Mouse (Mus musculus) NIH3T3 (cell line): ENCODE data around the gene Brwd3.

Source experiments
- DNase-seq: peaks from one replicate; pipeline ENCODE4 v3.0.0-alpha.2; 2012; ENCODE audit warnings: low read depth

Brwd3 gene

DNA sequence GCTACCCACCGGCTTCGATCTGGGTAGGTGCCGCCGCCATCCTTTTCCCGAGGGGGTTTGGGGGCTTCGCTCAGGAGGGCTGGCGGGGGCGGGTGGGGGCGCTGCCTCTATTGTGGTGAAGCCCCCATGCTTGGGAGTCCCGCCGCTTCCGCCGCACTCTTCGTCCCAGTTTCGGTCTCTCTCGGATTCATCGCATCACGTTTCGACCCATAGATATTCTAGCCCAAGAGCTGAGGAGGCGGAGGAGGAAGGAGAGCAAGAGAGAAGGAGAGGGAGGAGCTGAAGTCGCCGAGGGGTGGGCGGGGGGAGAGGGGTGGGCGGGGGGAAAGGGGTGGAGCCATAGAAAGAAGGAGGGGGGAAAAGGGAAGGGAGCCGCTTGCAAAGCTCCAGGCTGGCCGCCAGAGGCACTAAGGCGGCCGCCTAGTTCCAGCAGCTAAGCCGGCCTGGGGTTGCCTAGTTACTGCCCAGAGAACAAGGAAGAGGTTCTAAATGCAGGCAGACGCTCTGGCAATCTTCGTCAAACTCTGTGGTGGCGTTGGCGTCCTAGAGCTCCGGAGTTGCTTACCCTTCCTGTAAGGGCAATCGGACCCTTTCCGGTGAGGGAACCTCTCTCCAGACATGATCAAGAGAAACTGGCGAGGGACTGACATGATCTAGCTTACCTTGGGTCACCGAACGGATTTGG lies at the start of gene Brwd3:
Gene Brwd3 (minus strand): TSS at position 283 of the 685 bp plus-strand sequence.
- peak; percentile 92 for DNase-seq

DNA sequence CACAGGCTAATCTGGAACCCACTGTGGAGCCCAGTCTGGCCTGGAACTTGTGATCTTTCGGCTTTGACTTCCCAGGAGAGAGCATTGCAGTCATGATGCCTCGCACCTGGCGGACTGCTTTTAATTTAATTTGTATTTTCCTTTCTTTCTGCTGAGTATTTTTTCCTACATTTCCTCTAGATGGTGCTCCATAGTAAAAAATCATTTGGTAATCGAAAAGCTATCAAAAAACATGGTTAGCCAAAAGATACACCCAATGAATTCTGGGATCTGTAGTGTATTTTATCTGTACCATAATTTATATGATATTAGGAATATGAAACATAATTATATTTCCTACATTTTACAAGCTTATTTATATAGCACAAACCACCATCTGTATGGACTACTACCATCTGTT lies 28.5 kb upstream of the Brwd3 start:
- DNase-seq: peak; percentile 1

DNA sequence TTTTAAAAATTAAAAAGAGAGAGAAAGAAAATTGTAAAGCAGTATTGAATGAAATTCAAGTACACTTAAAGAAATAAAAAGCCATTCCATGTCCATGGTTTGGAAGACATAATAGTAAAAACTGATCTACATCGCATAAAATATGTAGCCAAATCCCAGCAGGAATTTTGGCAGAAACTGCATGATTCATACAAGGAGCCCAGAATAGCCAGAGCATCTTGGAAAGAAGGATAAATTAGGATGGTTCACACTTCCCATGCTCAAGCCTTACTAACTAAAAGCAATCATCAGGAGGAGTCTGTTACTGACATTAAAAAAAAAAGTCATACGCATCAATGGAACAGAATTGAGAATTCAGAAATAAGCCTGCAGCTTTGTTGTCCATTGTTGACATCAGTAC lies 8.5 kb upstream of the Brwd3 start:
- no peak for DNase-seq

DNA sequence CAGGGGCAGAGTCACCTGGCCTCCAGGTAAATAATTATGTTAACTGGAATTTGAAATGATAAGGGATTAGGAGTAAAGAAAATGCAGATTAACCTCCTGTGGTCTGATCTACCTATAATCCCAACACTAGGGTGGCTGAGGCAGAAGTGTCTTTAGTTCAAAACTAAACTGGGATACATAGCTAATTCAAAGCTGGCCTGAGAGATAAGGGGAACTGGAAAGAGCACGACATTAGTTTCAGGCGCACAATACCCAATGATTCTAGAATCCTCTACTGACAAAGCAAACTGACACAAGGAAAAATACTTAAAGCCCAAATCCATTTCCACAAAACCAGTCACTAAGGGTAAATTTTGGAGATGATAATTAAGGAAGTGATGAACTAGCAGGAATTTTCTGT lies 2.2 kb upstream of the Brwd3 start:
- DNase-seq: no peak

DNA sequence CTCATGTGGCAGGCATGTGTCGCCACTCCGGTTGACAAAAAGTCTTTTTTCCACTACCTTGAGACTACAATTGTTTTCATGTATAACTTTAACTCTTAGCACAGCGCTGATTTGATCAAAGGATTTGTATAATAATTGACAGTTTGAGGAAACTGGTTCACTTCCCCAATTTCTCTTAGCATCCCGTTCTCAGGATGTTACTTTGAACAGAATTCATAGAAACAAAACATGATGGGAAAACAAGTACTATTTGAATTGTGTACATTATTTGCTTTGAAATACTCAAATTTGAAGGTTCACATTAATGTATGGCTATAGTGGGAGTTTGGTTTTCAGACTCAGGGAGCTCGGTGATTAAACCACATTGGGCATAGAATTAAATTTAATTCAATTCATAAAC lies 1.1 kb upstream of the Brwd3 start:
- no peak for DNase-seq

DNA sequence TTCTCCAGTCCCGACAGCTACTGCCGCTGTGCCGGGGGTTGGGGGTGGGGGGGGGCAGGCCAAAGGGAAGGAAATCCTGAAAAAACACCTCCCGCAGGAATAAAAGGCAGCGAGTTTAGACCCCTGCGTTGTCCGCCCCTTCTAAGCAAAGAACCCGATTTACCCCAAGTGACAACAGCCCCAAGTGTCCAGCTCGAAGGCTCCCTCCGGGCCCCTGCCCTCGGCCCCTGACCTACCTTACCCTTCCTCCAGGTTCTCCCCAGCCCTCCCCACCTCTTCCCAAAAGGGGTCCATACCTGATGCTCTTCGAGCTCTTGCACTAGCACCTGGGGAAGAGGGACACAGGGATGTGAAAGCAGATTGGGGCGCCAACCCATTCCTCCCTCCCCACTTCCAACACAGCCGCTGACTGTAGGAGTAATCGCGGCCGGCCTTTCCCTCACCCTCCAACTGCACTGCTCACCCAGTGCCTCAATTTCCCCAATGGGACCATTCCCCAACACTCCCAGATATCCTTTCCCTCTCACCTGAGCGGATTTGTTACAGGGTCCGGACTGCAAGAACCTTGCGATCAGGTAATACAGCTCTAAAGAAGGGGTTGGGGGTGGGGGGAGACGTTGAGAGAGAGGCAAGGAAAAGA lies 671 bp downstream of the Brwd3 start:
- peak; percentile 20 for DNase-seq

DNA sequence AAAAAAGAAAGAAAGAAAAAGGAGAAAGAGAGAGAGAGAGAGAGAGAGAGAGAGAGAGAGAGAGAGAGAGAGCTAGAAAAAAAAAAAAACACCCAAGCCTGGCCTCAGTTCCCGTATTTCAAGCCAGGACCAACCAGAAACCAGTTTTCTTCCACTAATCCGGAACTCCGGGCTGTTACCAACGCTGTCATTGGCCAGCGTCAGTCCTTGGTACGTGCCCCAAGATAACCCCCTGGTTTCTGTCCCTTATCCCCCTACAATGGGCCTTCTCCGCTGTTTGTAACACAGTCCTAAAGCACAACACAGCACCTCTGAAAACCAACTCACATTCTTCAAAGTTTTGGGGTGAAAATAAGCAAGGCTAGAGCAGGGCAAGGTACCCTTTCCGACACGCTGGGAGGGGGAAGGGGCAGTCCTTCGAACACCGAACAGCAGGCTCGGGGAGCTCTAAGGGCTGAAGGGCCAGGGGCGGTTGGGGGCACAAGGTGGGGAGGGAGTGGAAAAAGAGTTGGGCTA lies 1.4 kb downstream of the Brwd3 start:
- DNase-seq: peak; percentile 88

DNA sequence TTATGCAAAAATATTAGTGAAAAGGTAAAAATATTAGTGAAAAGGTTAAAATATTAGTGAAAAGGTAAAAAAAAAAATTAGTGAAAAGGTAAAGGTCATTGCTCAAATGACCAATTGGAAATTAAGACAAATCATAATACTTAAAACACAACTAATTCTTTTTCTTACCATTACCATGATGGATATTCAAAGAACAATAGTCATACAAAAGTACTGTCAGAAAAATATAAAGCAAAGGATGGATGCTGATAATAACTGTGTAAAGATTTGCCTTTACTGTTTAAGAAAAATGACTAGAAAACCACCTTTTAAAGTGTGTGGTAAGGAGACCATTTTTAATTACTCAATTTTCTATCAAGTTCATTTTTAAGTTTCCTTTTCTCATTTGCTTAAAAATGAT lies 2.9 kb downstream of the Brwd3 start:
- no peak for DNase-seq

DNA sequence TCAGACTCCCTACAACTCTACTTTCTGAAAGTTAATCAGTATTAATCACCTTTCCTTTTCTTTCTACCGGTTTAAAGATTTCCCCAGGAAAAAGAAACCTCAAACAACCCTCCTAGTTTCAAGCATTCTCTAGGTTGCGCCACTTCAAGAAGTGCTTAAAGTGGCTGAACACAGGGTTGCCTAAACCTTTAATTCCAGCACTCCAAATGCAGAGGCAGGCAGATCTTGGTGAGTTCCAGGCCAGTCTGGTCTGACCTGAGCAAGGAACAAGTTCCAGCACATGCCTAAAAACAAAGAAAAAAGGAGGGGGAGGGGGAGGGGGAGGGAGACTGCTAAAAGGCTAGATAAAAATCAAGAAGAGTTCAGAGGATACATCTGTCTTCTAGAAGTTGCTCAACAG lies 6.1 kb downstream of the Brwd3 start:
- no peak for DNase-seq

DNA sequence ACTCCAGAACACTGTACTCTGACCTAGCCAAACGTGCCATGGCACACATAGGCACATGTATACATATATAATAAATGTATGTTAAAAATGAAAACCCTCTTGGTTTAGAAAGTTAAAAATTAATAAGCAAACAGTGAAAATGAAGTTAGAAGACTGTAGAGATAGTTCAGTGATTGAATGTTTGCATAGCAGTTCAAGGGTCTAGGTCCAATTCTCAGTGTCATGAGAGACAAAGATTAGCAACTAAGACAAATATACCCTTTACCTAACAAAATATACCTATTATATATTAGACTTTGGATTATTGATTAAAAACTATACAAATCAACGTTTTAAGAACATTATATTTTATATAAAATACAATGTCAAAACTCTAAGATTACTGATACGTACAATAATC lies 36.9 kb downstream of the Brwd3 start:
- no peak for DNase-seq

DNA sequence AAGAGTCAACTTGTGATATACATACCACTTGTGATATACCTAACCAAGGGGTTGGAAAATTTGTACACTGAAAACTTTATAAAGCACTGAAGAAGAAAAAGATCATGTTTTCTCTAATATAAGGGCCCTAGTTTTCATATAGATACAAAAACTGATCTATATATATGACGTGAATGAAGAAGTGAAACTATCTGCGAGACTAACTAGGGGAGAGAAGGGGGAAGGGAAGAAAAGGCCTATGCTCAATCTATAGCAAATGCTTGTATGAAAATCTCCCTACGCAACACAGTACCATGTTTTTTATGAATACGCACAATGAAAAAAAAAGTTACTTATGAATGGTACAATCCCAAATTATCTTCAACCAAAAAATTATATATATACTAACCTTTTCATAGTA lies 50.4 kb downstream of the Brwd3 start:
- no peak for DNase-seq

DNA sequence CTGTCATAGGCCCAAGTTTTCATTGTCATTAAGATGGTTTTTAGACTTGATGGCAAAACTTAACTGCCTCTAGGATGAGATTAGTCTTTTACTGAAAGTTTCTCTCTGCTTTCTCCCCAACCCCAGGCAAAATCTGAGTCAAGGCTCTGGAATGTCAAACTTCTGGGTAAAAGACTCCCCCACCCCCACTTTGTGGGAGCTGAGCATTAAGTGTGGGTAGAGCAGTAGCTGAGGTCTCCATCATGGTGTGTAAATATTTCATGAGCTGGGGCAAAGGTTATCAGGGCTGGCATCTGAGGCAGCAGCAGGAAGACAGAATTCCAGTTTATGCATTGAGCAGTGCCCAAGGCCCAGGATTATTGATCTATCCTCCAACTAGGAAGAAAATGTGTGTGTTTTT lies 102.4 kb downstream of the Brwd3 start:
- peak; percentile 49 for DNase-seq

DNA sequence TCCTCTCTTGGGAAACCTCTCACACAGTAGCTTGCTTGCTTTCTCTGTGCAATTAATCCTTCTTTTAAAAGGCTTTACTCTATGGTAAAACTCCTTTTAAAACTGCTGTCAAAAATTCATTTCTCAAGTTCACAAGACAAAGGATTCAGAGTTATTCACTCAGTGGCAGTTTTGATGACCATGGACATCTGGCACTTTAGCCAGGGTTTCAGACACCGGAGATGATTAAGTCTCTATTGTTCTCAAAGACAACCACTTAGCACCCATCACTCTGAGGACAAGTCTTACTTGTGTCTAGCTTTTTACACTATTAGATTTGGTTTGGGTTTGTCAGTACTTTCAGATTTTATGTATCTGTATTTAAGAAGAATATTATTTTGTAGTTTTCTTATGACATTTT lies 104.6 kb downstream of the Brwd3 start:
- no peak for DNase-seq

DNA sequence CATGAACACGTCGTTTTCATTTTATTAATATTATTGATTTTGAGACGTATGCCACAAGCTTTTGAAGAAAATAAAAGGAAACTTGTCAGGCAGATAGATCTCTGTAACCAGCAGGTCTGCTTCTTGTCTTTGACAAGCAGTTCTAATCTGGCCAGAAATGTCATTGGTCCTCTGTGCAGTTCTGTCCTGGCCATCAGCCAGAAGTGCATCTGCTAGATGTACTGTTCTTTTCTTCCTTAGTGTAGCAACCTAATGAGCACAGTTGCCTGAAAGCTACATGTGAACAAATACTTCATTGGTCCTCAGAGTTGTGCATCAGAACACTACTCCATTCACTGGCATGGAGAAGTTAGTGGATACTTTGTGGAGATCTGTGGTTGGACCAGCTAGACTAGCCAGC lies 105.1 kb downstream of the Brwd3 start:
- no peak for DNase-seq

DNA sequence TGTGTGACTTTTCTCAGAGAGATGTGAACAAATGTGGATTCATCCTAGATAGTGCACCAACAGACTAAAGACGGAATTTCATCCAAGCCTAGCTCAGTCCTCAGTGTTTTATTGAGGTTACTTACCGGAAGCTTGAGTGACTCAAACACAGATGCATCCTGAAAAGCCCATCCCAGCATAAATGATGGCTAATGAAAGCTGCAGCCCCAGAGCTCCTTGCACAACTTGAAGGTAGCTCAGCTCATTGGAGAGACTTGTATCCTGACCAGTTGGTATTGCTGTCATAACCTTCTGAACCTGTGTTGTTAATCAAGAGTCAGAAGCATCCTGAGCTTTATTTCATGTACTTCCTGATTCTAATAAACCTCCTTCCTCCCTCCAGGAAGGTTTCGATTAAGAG lies 105.8 kb downstream of the Brwd3 start:
- DNase-seq: no peak

DNA sequence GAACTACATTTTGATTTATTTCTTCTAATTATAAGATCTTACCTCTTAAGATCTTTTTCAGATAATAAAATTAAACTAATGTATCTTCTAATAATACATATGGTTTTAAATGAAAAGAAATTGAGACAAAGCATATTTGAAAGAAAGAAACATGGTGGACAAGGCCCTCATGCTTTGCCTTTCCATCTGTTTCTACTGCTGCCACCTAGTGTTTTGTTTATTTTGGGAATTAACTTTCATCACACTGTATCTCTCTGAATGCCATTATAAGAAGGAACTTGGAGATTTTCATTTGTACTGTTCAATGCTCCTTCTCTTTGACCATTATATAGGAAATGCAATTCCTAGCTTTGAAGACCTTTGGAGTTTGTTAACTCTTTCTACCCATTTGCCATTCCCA lies 109.9 kb downstream of the Brwd3 start:
- DNase-seq: no peak

DNA sequence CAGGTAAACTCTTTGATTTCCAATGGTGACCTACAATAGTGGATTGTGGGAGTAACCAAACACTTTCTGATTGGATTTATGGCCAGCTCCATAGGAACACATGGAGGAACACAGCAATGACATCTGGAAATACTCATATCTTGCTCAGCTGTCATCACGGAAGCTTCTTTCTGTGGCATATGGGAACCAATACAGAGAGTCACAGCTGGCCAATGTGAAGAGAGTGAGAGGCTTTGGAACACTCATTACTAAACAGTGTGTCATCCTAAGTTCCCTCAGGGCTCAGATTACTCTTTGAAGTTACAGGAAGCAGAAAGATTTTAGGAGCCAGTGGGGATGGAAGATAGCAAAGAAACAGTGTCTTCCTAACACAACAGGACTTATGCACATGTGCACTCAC lies 111.7 kb downstream of the Brwd3 start:
- DNase-seq: no peak

DNA sequence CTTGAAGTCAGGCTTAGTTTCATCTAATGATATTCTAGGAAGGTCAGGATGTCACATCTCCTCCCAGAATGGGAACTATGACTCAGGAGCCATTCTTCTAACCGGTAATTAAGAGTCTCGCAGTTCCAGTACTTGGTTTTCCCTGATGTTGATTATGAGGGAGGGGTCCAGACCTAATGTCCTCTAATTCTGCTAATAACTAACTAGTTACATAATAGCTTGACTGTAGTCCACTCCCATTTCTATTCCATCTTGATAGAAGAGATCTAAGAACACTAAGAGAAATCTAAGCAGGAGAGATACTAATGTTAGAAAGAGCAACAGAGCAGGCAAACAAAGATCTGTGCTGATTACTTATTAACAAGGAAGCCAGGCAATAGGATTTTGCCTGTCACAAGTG lies 129.9 kb downstream of the Brwd3 start:
- DNase-seq: no peak
